Mouse (Mus musculus) ES-Bruce4 (cell line): ENCODE measurements around the gene Rasgef1b.

Experiments
- CTCF ChIP-seq: IDR thresholded peaks from one replicate; pipeline ENCODE4 v1.8.1; 2011; ENCODE audit warnings: low read depth, low read length
- EP300 ChIP-seq: IDR thresholded peaks from 2 replicates; pipeline ENCODE4 v1.6.1; 2011; ENCODE audit warnings: low read depth, low read length; ENCODE audit not compliant: insufficient read depth
- POLR2A ChIP-seq: IDR thresholded peaks from one replicate; pipeline ENCODE4 v1.8.1; 2011; ENCODE audit warnings: low read length; ENCODE audit not compliant: insufficient read depth

GRCm38 (mm10) chr5:99606164-99606858, 122.6 kb downstream of the Rasgef1b start:
- TF ChIP-seq CTCF (no peak), POLR2A (no peak), EP300 (no peak)
